Mouse (Mus musculus) lung, postnatal 14 days (tissue): ENCODE data around the gene Irf6.

ENCODE experiments used
- DNase-seq: peaks from one replicate; pipeline ENCODE4 v3.0.0; 2021

The Irf6 gene

DNA sequence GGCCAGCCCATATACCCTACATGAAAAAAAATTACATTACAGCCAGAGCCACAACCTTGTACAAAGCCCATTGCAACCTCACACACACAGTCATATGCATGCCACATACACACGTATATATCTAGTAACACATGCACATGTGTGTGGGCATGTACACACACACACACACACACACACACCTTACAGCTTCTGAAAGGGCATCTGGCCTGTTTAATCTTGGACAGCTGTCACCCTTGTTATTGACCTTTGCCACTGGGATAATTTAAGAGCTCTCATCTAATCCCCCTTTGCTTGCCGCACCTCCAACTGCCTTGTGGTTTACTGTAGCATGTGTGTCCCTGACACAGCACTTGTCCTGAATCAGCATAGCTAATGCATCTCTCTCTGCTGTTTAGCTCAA, 50.9 kb downstream of the Irf6 start:
- DNase-seq: no peak

DNA sequence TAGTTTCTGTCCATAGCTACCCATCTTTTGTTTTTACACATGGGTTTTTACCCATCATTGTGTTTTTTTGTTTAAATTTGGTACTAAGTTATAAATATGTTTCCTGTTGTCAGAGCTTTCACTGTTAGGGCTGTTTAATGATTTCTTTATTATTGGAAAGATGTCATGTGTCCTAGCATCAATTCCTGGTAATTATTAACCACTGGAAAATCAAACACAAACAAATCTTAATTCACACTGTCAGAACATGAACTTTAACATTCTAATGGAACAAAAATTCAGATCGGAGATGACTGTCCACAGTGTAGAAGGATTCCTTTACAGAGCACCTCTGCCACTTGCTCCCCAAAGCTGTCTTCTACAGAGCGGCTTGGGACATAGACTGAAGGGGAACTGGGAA, 52.5 kb downstream of the Irf6 start:
- DNase-seq: no peak

DNA sequence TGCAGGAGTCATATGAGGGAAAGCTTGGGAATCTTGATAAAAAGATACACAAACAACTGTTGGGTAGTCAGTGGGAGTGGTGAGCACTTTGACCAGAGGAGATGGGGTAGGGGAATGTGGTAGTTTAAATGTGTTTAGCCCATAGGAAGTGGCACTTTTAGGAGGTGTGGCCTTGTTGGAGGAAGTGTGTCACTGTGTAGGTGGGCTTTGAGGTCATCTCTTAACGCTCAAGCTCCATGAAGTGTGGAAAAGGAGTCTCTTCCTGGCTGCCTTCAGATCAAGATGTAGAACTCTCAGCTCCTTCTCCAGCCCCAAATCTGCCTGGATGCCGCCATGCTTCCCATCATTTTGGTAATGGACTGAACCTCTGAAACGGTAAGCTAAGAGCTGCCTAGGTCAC, 54.6 kb downstream of the Irf6 start, which contains the start of gene Lamb3:
Gene Lamb3, plus strand, starts transcription at position 197 of the 400 bp plus-strand sequence.
- DNase-seq: no peak

DNA sequence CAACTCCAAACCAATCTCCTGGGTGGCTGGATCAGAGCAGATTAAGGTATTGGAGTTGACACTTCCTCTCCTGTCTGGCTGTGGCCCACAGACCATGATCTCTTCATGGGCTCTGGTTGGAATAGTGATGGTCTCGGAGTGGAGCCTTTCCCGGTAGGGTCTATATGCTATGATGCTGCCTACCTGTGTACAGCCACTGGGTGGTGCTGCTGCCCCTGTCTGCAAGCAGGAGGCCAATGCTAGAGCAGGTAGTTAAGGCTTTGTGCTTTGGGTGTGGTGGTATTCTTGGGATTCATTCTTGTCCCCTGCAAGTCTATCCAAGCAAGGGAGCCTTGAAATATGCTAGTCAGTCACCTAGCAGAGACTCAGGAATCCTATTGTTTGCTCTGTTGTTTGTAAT, 55.3 kb downstream of the Irf6 start:
- peak; percentile 66 for DNase-seq

DNA sequence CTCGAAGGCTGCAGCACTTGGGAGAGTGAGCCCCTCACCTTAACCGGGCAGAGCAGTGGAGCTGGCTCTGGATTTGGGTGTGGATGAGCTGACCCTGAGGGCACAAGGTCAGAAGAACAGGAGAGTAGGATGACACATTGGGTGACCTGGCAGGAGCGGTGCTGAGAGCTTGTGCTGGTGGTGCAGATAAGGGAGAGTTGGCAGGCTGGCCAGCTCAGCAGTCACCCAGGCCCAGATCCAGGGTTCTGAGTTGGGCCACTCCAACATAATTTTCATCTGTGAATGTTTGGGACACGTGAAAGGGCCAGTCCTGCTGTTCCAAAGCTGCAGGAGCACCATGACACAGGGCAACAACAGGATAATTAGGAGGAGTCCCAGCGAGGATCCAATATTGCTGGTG, 58.5 kb downstream of the Irf6 start:
- no peak for DNase-seq

DNA sequence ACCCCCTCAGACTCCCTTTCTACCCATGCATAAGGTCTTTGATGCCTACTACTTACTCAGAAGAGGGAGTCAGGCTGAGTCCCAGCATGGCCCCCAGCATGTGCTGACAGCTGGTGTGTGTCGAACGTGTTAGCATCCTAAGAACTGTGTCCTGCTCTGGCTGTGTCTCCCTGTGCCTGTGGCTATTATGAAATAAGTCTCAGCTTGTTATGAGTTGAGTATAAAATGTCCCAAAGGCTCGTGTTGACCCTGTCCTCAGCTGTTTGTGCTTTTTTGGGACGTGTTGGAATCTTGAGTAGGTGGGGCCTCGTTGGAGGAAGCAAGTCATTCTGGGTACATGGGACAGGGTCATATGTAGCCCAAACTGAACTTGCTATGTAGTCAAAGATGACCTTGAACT, 61.1 kb downstream of the Irf6 start:
- peak; percentile 36 for DNase-seq

DNA sequence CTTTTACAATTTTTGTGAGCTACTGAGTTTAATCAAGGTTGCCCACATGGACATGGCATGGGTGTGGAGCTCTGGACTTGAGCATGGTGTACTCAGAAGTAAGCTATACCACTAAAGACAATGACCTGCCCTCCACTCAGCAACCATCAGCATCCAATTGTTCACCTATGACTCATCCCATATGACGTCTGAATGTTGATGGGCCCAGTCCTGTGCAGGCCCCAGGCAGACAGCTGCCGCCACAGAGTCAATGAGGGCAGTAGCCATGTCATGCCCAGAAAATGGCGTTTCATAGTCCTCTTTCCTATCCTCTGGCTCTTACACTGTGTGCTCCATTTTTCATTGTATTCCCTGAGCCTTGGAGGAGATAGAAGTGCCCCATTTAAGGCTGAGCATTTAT, 63.1 kb downstream of the Irf6 start:
- DNase-seq: no peak

DNA sequence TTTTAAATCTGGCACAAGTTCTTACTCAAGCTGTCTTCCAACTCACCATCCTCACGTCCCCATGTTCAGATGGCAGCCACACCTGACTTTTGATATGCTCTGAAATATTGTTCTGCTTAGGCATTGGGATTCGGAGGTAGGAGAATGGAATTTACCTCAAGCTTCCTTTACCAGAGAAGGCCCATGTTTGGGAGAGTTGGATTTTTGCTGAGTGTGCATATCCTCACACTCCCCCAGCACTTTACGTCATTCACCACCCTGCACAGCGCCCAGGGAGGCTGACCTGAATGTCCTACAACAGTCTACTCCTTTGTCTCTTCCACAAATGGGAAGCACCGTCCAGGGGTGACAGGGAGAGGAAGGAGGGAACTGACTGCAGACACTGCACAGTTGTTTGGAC, 67.5 kb downstream of the Irf6 start:
- DNase-seq: no peak
